Mouse (Mus musculus): ENCODE measurements around the gene Pdzd2.

- TF ChIP-seq CTCF (IDR thresholded peaks at IDR 0.05; ENCODE audit: extremely low read depth, insufficient read length, insufficient replicate concordance, low read depth, low read length) (no peak), POLR2A (IDR thresholded peaks at IDR 0.05; ENCODE audit: low read depth, low read length) (no peak)
These were observed 11.3 kb downstream of the Pdzd2 start for GRCm38 (mm10) chr15:12728381-12728780.
